Mouse (Mus musculus): ENCODE results near the gene Gm15130.

The Gm15130 gene

DNA sequence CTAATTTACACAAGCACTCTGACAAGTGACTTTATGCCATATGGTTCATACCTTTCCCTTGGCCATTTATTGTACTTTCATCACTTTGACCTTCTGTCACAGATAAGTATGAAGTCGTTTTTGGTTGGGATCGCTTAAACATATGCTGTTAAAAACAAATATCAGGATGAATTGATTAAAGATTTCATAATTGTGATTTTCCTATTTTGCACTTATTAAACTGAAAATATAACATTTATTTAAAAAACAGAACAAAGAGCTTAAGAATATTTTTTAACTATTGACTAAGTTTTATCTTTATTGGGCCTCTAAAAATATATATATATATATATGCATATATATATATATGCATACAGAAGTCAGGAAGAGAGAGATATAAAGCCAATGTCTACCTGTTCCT is at the start of gene Gm15130:
Gm15130 (minus strand) TSS at position 101 of the 400 bp plus-strand sequence.
- DNase-seq (ENCODE audit: low spot score in 2 of 2) = no peak

DNA sequence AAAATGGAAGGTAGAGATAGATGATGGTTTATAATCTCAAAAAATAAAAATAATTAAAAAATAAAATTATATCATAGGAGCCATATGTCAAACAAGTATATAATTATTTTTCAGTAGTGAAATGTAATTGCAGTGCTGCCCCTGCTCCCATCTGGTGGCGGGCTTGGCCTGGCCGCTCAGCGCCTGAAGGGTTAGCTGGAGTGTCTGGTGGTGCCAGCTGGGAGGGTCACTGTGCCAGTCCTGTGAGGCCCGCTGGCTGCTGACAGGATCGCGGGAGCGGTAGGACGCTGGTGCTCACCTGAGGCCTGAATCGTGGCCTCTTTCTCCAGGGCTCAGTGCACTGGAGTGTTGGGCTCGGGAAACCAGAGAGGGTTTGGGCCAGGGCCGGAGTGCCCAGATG is 29.3 kb upstream of the Gm15130 start:
- DNase-seq (ENCODE audit: low spot score in 2 of 2) = no peak

DNA sequence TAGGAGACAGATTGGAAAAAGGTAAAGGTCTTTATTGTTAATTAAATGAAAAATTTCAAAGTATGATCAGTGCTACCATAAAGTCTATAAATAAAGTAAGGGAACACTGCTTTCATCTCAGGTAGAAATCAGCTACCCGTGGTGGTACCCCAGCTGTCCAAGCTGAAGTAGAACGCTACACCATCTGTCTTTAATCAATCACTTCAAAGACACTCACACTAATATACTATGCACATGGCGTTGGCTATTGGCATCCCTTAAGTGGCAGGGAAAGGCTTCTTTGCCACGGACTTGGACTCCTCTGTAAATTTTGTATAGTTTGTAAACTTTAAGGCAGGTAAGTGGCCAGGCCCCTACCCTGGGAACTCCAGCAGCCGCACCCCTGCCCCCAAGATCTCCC is 17.0 kb downstream of the Gm15130 start:
- no peak for DNase-seq (ENCODE audit: low spot score in 2 of 2)

DNA sequence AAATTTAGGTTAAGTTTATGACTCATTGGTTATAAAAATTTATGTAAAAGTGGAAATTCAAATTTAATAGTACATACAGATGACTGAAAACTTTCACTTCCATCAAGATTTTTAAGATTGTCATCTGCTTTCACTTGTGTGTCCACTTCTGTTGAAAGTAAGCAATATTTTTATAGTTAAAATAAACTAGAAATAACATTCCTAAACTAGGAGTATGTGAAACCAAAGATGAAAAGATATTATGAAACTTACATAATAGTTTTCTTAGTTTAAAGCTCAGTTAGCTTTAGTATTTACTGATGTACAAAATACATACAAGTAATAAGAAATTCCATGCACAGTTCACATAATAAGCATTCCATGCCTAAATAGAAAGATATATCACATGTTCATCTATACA is 46.9 kb downstream of the Gm15130 start, which contains the start of gene Gm13941:
Gm13941 (minus strand) TSS at position 101 of the 400 bp plus-strand sequence.
- no peak for DNase-seq (ENCODE audit: low spot score in 2 of 2)

Data from frontal cortex, postnatal 36 days (tissue).